ENCODE assay signal across 8 mouse cellular contexts in genomic region chr1:193272137-193272915, GRCm38 (mm10). TPM values are rescaled to one million over a fixed set of nuclear protein-coding genes. Genes with fewer than 3 reads are reported as not detected.
DNase-seq lines count a peak whose midpoint lies in the region; ATAC-seq lines count a peak whose summit lies in the region.

No protein-coding gene starts in this region.

- DNase-seq in right cerebral cortex, postnatal 4 days = peak; percentile 25
- DNase-seq in right cerebral cortex, postnatal 36 days (ENCODE audit: low spot score in 2 of 2) = no peak
- DNase-seq in retina, embryonic 14.5 days (ENCODE audit: low spot score) = peak; percentile 47
- DNase-seq in c-Kit-positive CD71-positive TER-119-positive erythroid progenitor cells, embryonic 14.5 days (ENCODE audit: low spot score) = no peak

- H3K27ac ChIP-seq in kidney, embryonic 16.5 days (ENCODE audit: low read length) = peak overlapping the region; percentile 71
- H3K27ac ChIP-seq in lung, embryonic 16.5 days (ENCODE audit: low read length) = peak overlapping the region; percentile 97

- H3K4me3 ChIP-seq in kidney, embryonic 16.5 days (ENCODE audit: low read length) = peak overlapping the region; percentile 56
- peak overlapping the region; percentile 62 for H3K4me3 ChIP-seq in lung, embryonic 16.5 days (ENCODE audit: low read length)

- no peaks in the 10 kb centered on the region for H3K27me3 ChIP-seq in kidney, embryonic 16.5 days (ENCODE audit: insufficient read depth, low read length)
- no peaks in the 10 kb centered on the region for H3K27me3 ChIP-seq in lung, embryonic 16.5 days (ENCODE audit: control insufficient read depth, insufficient read depth, low read depth, low read length)

- ATAC-seq in common myeloid progenitor, adult 5-6 weeks (replicated peaks; ENCODE audit: low read depth, poor library complexity, severe bottlenecking) = peak; percentile 17
- peak; percentile 11 for ATAC-seq in granulocyte monocyte progenitor cell, adult 5-6 weeks (replicated peaks; ENCODE audit: poor library complexity, severe bottlenecking)
- ATAC-seq in kidney, embryonic 16.5 days (ENCODE audit: low FRiP score, low TSS enrichment) = peak; percentile 66
- ATAC-seq in lung, embryonic 16.5 days (ENCODE audit: low read depth) = peak; percentile 52

- 26% methylated on average over 24 of the region's 24 CpGs for WGBS in kidney, embryonic 16.5 days
- 16% methylated on average over 24 of the region's 24 CpGs for WGBS in lung, embryonic 16.5 days

- H3K9me3 ChIP-seq in kidney, embryonic 16.5 days (ENCODE audit: low read length) = no peaks in the 10 kb centered on the region
- no peaks in the 10 kb centered on the region for H3K9me3 ChIP-seq in lung, embryonic 16.5 days (ENCODE audit: control insufficient read depth, low read length)

- peak overlapping the region; percentile 71 for H3K4me2 ChIP-seq in kidney, embryonic 16.5 days (replicated peaks; ENCODE audit: low read depth, low read length)
- H3K4me2 ChIP-seq in lung, embryonic 16.5 days (ENCODE audit: low read depth, low read length) = peak overlapping the region; percentile 66

- H3K36me3 ChIP-seq in kidney, embryonic 16.5 days (ENCODE audit: insufficient read depth, low read length) = no peaks in the 10 kb centered on the region
- no peaks in the 10 kb centered on the region for H3K36me3 ChIP-seq in lung, embryonic 16.5 days (ENCODE audit: control insufficient read depth, insufficient read depth, low read length)

- peaks cover 13% of the 10 kb centered on the region for H3K4me1 ChIP-seq in kidney, embryonic 16.5 days (ENCODE audit: insufficient read depth, low read length)
- peaks cover 3% of the 10 kb centered on the region; the same call in 1 of the 2 replicates for H3K4me1 ChIP-seq in lung, embryonic 16.5 days (replicated peaks; ENCODE audit: control insufficient read depth, insufficient read depth, low read length)

- peak overlapping the region; percentile 59 for H3K9ac ChIP-seq in kidney, embryonic 16.5 days (replicated peaks; ENCODE audit: low read length)
- H3K9ac ChIP-seq in lung, embryonic 16.5 days (ENCODE audit: low read length) = peak overlapping the region; percentile 89

RNA-seq across cellular contexts. Expression of gene G0s2, which starts 0.7 kb away (rescaled TPM):
- 0.29 and 3.4 TPM in 2 replicates for total RNA-seq in common myeloid progenitor, adult 5-6 weeks (2017)
- 1.8 and 2.3 TPM in 2 replicates for total RNA-seq in granulocyte monocyte progenitor cell, adult 5-6 weeks (2014; fragmentation: Nextera tagmentation)
- total RNA-seq in granulocyte monocyte progenitor cell, adult 5-6 weeks (2017) = 7.5 and 20.4 TPM in 2 replicates
- 39.8 and 55.9 TPM in 2 replicates for polyA plus RNA-seq in kidney, embryonic 16.5 days (2015; fragmentation: Nextera tagmentation; extraction: Ambion mirVana)
- polyA plus RNA-seq in lung, embryonic 16.5 days (2015; fragmentation: Nextera tagmentation; extraction: Ambion mirVana) = 263 and 312 TPM in 2 replicates

RNA-seq across cellular contexts. Expression of gene Hsd11b1, which starts 8.5 kb away (rescaled TPM):
- 1.4 TPM in 1 of 2 replicates, not detected in the other for total RNA-seq in common myeloid progenitor, adult 5-6 weeks (2017)
- total RNA-seq in granulocyte monocyte progenitor cell, adult 5-6 weeks (2014; fragmentation: Nextera tagmentation) = 19.3 and 43.7 TPM in 2 replicates
- 27.4 and 31.4 TPM in 2 replicates for total RNA-seq in granulocyte monocyte progenitor cell, adult 5-6 weeks (2017)
- polyA plus RNA-seq in kidney, embryonic 16.5 days (2015; fragmentation: Nextera tagmentation; extraction: Ambion mirVana) = 2.6 and 4.6 TPM in 2 replicates
- polyA plus RNA-seq in lung, embryonic 16.5 days (2015; fragmentation: Nextera tagmentation; extraction: Ambion mirVana) = 64.3 and 86.1 TPM in 2 replicates

Comparison
In these comparisons a context has a peak if more than half of its experiments do, and no peak if none do; other contexts are left out.
1. DNase-seq: peak in right cerebral cortex, postnatal 4 days (single experiment) and retina, embryonic 14.5 days (single experiment); none in right cerebral cortex, postnatal 36 days (0 of 2) and c-Kit-positive CD71-positive TER-119-positive erythroid progenitor cells, embryonic 14.5 days (single experiment).
2. ATAC-seq: peak in every context shown above with its lines; median percentile 66 in kidney, embryonic 16.5 days; 52 in lung, embryonic 16.5 days; 17 in common myeloid progenitor, adult 5-6 weeks; 11 in granulocyte monocyte progenitor cell, adult 5-6 weeks.